Mouse (Mus musculus) brain, embryonic 14.5 days (tissue): Measurements from ENCODE around the gene Scn1b.

ENCODE experiments used
- CTCF ChIP-seq: fragments of 200-500 bp; IDR thresholded peaks from 2 replicates; pipeline ENCODE4 v1.5.1; 2012; ENCODE audit warnings: inconsistent platforms, mild to moderate bottlenecking, moderate library complexity, borderline replicate concordance; ENCODE audit not compliant: insufficient read depth, insufficient read length; ENCODE audit errors: extremely low read depth
- POLR2A ChIP-seq: fragments of 200-500 bp; IDR thresholded peaks from 2 replicates; pipeline ENCODE4 v1.6.1; 2012; ENCODE audit warnings: mild to moderate bottlenecking, inconsistent platforms, borderline replicate concordance; ENCODE audit not compliant: poor library complexity, insufficient read depth, insufficient read length, severe bottlenecking; ENCODE audit errors: extremely low read depth

- TF ChIP-seq CTCF = no peak
- no peak for TF ChIP-seq POLR2A
These were observed 40.5 kb downstream of the Scn1b start for GRCm38 (mm10) chr7:31086175-31086755.
